Mouse (Mus musculus) CD4-positive, CD25-positive, alpha-beta regulatory T cell, adult 2 months (primary cell): ENCODE results near the gene Vash2.
"Not testable (repeated sequence)": the region's sequence is repeated elsewhere in the genome, so short reads cannot be mapped to it uniquely, and the experiment has no call there.

ENCODE experiments used
- DNase-seq: peaks from one replicate; pipeline ENCODE4 v3.0.0-alpha.2; 2012; ENCODE audit warnings: low read depth, low spot score

Vash2 gene

GRCm38 (mm10) chr1:190927311-190927710 lies 51.8 kb downstream of the Vash2 start:
- DNase-seq = no peak

GRCm38 (mm10) chr1:190924812-190925211 lies 54.3 kb downstream of the Vash2 start, which contains the start of gene Angel2:
Gene Angel2 (plus strand): TSS chr1:190925112.
- not testable (repeated sequence) for DNase-seq

GRCm38 (mm10) chr1:190919725-190920469 lies 59.2 kb downstream of the Vash2 start:
- no peak for DNase-seq

- DNase-seq = no peak
Measured at GRCm38 (mm10) chr1:190918938-190919337, 60.2 kb downstream of the Vash2 start.

GRCm38 (mm10) chr1:190912623-190913022 lies 66.5 kb downstream of the Vash2 start:
- DNase-seq = peak; percentile 12

GRCm38 (mm10) chr1:190911415-190912123 lies 67.5 kb downstream of the Vash2 start, which contains the start of gene Rps6kc1:
Gene Rps6kc1 (minus strand): TSS chr1:190911770.
- peak; percentile 79 for DNase-seq

GRCm38 (mm10) chr1:190910836-190911235 lies 68.3 kb downstream of the Vash2 start:
- no peak for DNase-seq

- DNase-seq = no peak
Measured at GRCm38 (mm10) chr1:190904714-190905113, 74.4 kb downstream of the Vash2 start.

GRCm38 (mm10) chr1:190904136-190904535 lies 75.0 kb downstream of the Vash2 start:
- DNase-seq = no peak

GRCm38 (mm10) chr1:190901082-190901481 lies 78.0 kb downstream of the Vash2 start:
- DNase-seq = no peak

- no peak for DNase-seq
Measured at GRCm38 (mm10) chr1:190898899-190899575, 80.1 kb downstream of the Vash2 start.

- DNase-seq = no peak
Measured at GRCm38 (mm10) chr1:190898186-190898585, 80.9 kb downstream of the Vash2 start.
